8 mouse cellular contexts compared by ENCODE assay signal in the genomic region with DNA sequence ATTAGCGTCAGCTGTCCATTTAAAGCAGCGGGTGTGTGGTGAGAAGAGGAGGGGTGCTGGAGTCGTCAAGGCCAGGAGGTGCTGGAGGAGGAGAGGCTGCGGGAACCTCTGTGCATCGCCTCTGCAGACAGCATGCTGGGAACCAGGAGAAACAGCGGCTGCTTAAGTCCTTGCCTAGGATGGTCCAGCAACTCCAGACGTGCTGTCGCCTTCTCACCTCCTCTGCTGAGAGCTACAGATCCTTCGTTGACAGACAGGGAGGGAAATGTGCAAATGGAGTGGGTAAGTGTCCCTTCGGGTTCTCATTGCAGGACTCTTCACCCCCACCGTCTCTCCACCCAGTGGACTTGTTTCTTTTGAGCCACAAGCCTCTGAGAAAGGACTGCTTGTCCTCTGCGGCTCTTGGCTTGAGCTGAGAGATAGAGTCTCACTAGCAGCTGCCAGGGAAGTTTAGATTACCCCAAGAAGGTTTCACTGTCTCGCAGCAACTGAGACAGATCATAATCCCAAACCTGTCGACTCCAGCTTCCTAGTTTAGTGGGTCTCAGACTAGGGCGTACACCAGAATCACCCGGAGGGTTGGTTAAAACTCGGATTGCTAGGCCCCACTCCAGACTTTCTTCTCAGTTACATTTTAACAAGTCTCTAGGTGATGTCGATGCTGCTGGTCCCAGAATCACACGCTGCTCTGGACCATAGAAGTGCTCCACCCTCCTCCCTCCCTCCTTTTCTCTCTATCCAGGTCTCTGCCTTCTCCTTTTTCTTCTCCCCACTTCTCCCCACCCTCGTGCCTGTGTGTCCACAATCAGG. TPM values are rescaled to one million over a fixed set of nuclear protein-coding genes. Genes with fewer than 3 reads are reported as not detected.
DNase-seq lines count a peak whose midpoint lies in the region; ATAC-seq and TF ChIP-seq lines count a peak whose summit lies in the region.

No protein-coding gene starts in this region.

- no peaks in the 10 kb centered on the region for H3K9me3 ChIP-seq in ES-E14 (ENCODE audit: control insufficient read depth, insufficient read depth, low read depth, low read length)
- H3K9me3 ChIP-seq in kidney, postnatal 0 days (replicated peaks; ENCODE audit: low read length): no peaks in the 10 kb centered on the region
- H3K9me3 ChIP-seq in midbrain, embryonic 11.5 days (ENCODE audit: control insufficient read depth, low read length): no peaks in the 10 kb centered on the region

- DNase-seq in ES-E14 (ENCODE audit: low read depth, low spot score): no peak
- DNase-seq in embryo, embryonic 10 days (ENCODE audit: low spot score): peak; percentile 63
- peak; percentile 57 for DNase-seq in heart, adult 8-10 months (ENCODE audit: low spot score)
- DNase-seq in kidney, postnatal 0 days (ENCODE audit: low spot score): peak; percentile 66
- DNase-seq in midbrain, embryonic 11.5 days (ENCODE audit: low spot score, missing footprints): peak; percentile 95
- no peak for DNase-seq in urinary bladder, adult 18-20 months (ENCODE audit: low spot score in 2 of 2)
- DNase-seq in thymus, adult 18-20 months: no peak

- H3K36me3 ChIP-seq in ES-E14 (ENCODE audit: control insufficient read depth, insufficient read depth, low read length, poor library complexity, severe bottlenecking): peaks cover 7% of the 10 kb centered on the region; the same call in 1 of the 2 replicates
- peaks cover 3% of the 10 kb centered on the region; the same call in 1 of the 2 replicates for H3K36me3 ChIP-seq in kidney, postnatal 0 days (ENCODE audit: insufficient read depth, low read length)
- no peaks in the 10 kb centered on the region for H3K36me3 ChIP-seq in midbrain, embryonic 11.5 days (ENCODE audit: control insufficient read depth, insufficient read depth, low read length)

- TF ChIP-seq CTCF in kidney, postnatal 0 days (IDR thresholded peaks at IDR 0.05; ENCODE audit: low read depth): no peak

- H3K4me3 ChIP-seq in ES-E14 (ENCODE audit: insufficient read depth in 1 of 2, low read depth in 1 of 2, low read length in 2 of 2, poor library complexity in 1 of 2, severe bottlenecking in 1 of 2): peak overlapping the region; percentile 52 to 61; a peak in 3 of 4 replicates
- peak overlapping the region; percentile 50 for H3K4me3 ChIP-seq in kidney, postnatal 0 days (replicated peaks; ENCODE audit: low read depth, low read length)
- peak overlapping the region; percentile 36 for H3K4me3 ChIP-seq in midbrain, embryonic 11.5 days (ENCODE audit: low read depth, low read length)

- in situ Hi-C loops in ES-E14 (cut with MboI; ENCODE audit: low sequenced_read_pairs in 2 of 2, unreplicated experiment in 2 of 2): no loop called here

- no peaks in the 10 kb centered on the region for H3K27me3 ChIP-seq in kidney, postnatal 0 days (ENCODE audit: insufficient read depth, low read length)
- peaks cover 30% of the 10 kb centered on the region for H3K27me3 ChIP-seq in midbrain, embryonic 11.5 days (ENCODE audit: control insufficient read depth, insufficient read depth, low read length)

- peak overlapping the region; percentile 90 for H3K4me2 ChIP-seq in kidney, postnatal 0 days (ENCODE audit: low read length)
- peak overlapping the region; percentile 83 for H3K4me2 ChIP-seq in midbrain, embryonic 11.5 days

- peak overlapping the region; percentile 76; the same call in 1 of the 2 replicates for H3K9ac ChIP-seq in ES-E14 (ENCODE audit: insufficient read depth, low read depth, low read length, poor library complexity, severe bottlenecking)
- peak overlapping the region; percentile 61 for H3K9ac ChIP-seq in kidney, postnatal 0 days (ENCODE audit: low read depth, low read length)
- peak overlapping the region; percentile 62; the same call in 1 of the 2 replicates for H3K9ac ChIP-seq in midbrain, embryonic 11.5 days (ENCODE audit: low read length)

- ATAC-seq in kidney, postnatal 0 days (replicated peaks; ENCODE audit: low FRiP score, low read depth): no peak
- ATAC-seq in midbrain, embryonic 11.5 days (ENCODE audit: low FRiP score): 0 out of 2 replicates have a peak, but pooled peaks have one; percentile 1
- no peak for ATAC-seq in CD4-positive, CD25-positive, alpha-beta regulatory T cell, adult 4 months

- H3K4me1 ChIP-seq in ES-E14 (ENCODE audit: control insufficient read depth in 2 of 2, insufficient read depth in 2 of 2, low read length in 2 of 2, poor library complexity in 1 of 2): peaks cover 6 to 12% of the 10 kb centered on the region in 2 experiments; a peak in 3 of 4 replicates
- H3K4me1 ChIP-seq in kidney, postnatal 0 days (replicated peaks; ENCODE audit: insufficient read depth, low read length): peaks cover 18% of the 10 kb centered on the region; the same call in 1 of the 2 replicates
- peaks cover 50% of the 10 kb centered on the region for H3K4me1 ChIP-seq in midbrain, embryonic 11.5 days (ENCODE audit: control insufficient read depth, insufficient read depth, low read length)

- no peak overlapping the region for H3K27ac ChIP-seq in ES-E14 (ENCODE audit: insufficient read depth, low read depth, low read length, poor library complexity, severe bottlenecking)
- H3K27ac ChIP-seq in kidney, postnatal 0 days: peak overlapping the region; percentile 92
- H3K27ac ChIP-seq in midbrain, embryonic 11.5 days (ENCODE audit: low read depth, low read length): no peak overlapping the region; the same call in 1 of the 2 replicates

- WGBS in kidney, postnatal 0 days: 16% methylated on average over 20 of the region's 20 CpGs
- 4% methylated on average over 20 of the region's 20 CpGs for WGBS in midbrain, embryonic 11.5 days

TF ChIP-seq in ES-E14, 5 proteins besides CTCF, POLR2A, EP300 and RAD21:
- no peak for TF ChIP-seq ZC3H11A (IDR thresholded peaks at IDR 0.05; ENCODE audit: borderline replicate concordance, low read depth, low read length)
- TF ChIP-seq CHD2 (IDR thresholded peaks at IDR 0.05; ENCODE audit: low read depth, low read length): no peak
- no peak for TF ChIP-seq MAFK (IDR thresholded peaks at IDR 0.05; ENCODE audit: insufficient read depth, low read depth, low read length)

RNA-seq across cellular contexts. Expression of gene Ccn1, which starts 2.7 kb away (rescaled TPM):
- 117 and 191 TPM in 2 replicates for total RNA-seq in ES-E14 (2012; rRNA removed)
- total RNA-seq in heart, adult 8-10 months (2022): 10 to 100 TPM; 53.0 to 86.1 (median 71.0) TPM
- 74.8 and 86.4 TPM in 2 replicates for polyA plus RNA-seq in kidney, postnatal 0 days (2015; fragmentation: Nextera tagmentation; extraction: Ambion mirVana)
- polyA plus RNA-seq in midbrain, embryonic 11.5 days (2014; fragmentation: Nextera tagmentation; extraction: Ambion mirVana): 14.1 and 15.7 TPM in 2 replicates
- not detected for polyA plus RNA-seq in CD4-positive, CD25-positive, alpha-beta regulatory T cell, adult 4 months (2017; shearing (Covaris generic))

Comparison
In these comparisons a context has a peak if more than half of its experiments do, and no peak if none do; other contexts are left out.
1. DNase-seq: peak in embryo, embryonic 10 days (single experiment), heart, adult 8-10 months (single experiment), kidney, postnatal 0 days (single experiment) and midbrain, embryonic 11.5 days (single experiment); none in ES-E14 (single experiment), urinary bladder, adult 18-20 months (0 of 2) and thymus, adult 18-20 months (0 of 2).
2. RNA of gene Ccn1, which starts 2.7 kb away (polyA plus RNA-seq): 74.8 to 86.4 TPM in kidney, postnatal 0 days and 14.1 to 15.7 TPM in midbrain, embryonic 11.5 days; not detected in CD4-positive, CD25-positive, alpha-beta regulatory T cell, adult 4 months; every median in the first group is over 10 times any median in the second.
3. Peak in every context shown above with its lines, with median percentiles within 50 percentile points of each other: H3K4me3 ChIP-seq and H3K9ac ChIP-seq.